Mouse (Mus musculus) heart, embryonic 10.5 days (tissue): ENCODE results near the gene Zan. TPM values are rescaled to one million over a fixed set of nuclear protein-coding genes. Genes with fewer than 3 reads are reported as not detected.
"Not testable (repeated sequence)": the region's sequence is repeated elsewhere in the genome, so short reads cannot be mapped to it uniquely, and the experiment has no call there.

ENCODE experiments used
- DNase-seq: peaks from one replicate; pipeline ENCODE4 v3.0.0-alpha.2; 2017; ENCODE audit warnings: low spot score
- H3K27ac ChIP-seq: fragments of 300-500 bp; sonication (generic); 2 replicates; pipeline ENCODE4 v1.5.1; 2016; ENCODE audit warnings: mild to moderate bottlenecking
- H3K27me3 ChIP-seq: fragments of 300-500 bp; sonication (generic); 2 replicates; pipeline ENCODE4 v1.6.1; 2016; ENCODE audit warnings: mild to moderate bottlenecking; ENCODE audit not compliant: poor library complexity, insufficient read depth, severe bottlenecking
- H3K36me3 ChIP-seq: fragments of 300-500 bp; sonication (generic); 2 replicates; pipeline ENCODE4 v1.6.1; 2016; ENCODE audit warnings: mild to moderate bottlenecking, moderate library complexity
- H3K4me1 ChIP-seq: fragments of 300-500 bp; sonication (generic); 2 replicates; pipeline ENCODE4 v1.6.1; 2016; ENCODE audit warnings: mild to moderate bottlenecking
- H3K4me3 ChIP-seq: fragments of 300-500 bp; sonication (generic); 2 replicates; pipeline ENCODE4 v1.5.1; 2016; ENCODE audit warnings: mild to moderate bottlenecking, moderate library complexity
- H3K9me3 ChIP-seq: fragments of 300-500 bp; sonication (generic); 2 replicates; pipeline ENCODE4 v1.6.1; 2016; ENCODE audit warnings: mild to moderate bottlenecking, moderate library complexity
- WGBS: fragments of 180-500 bp; shearing (Covaris S2); methylation state at CpG from one replicate; pipeline ENCODE4 v1.1.7; 2016; 5-methylcytosine and 5-hydroxymethylcytosine counted together
- polyA plus RNA-seq: library from polyadenylated mRNA; unstranded; fragments of >200 nt; fragmentation: Nextera tagmentation; extraction: Ambion mirVana; gene quantifications from 2 replicates; pipeline ENCODE4 v1.2.1, GENCODE M21; 2016

Gene Zan
- polyA plus RNA-seq, 1 experiment from 2014 or later = 0.25 TPM

GRCm38 (mm10) chr5:137430402-137430801 lies 46.5 kb downstream of the Zan start:
- H3K36me3 ChIP-seq, H3K27ac ChIP-seq, H3K4me1 ChIP-seq, H3K9me3 ChIP-seq, DNase-seq, H3K27me3 ChIP-seq, H3K4me3 ChIP-seq: not testable (repeated sequence)
- 82% methylated on average over 4 of the region's 4 CpGs for WGBS

- no peak overlapping the region for H3K27ac ChIP-seq
- no peaks in the 10 kb centered on the region for H3K9me3 ChIP-seq
- H3K4me1 ChIP-seq = 0 out of 2 replicates have a peak, but pooled peaks cover 7% of the 10 kb centered on the region
- DNase-seq = no peak
- no peak overlapping the region for H3K4me3 ChIP-seq
- H3K36me3 ChIP-seq = no peaks in the 10 kb centered on the region
- 0 out of 2 replicates have a peak, but pooled peaks cover 7% of the 10 kb centered on the region for H3K27me3 ChIP-seq
- 66% methylated on average over 6 of the region's 6 CpGs for WGBS
These were observed 51.2 kb downstream of the Zan start for GRCm38 (mm10) chr5:137425648-137426047.

- Histone ChIP-seq H3K27me3 (peaks cover 4% of the 10 kb centered on the region; the same call in 1 of the 2 replicates), H3K4me3 (no peak overlapping the region), H3K4me1 (peaks cover 23% of the 10 kb centered on the region), H3K36me3 (no peaks in the 10 kb centered on the region), H3K27ac (no peak overlapping the region), H3K9me3 (no peaks in the 10 kb centered on the region)
- WGBS = 71% methylated on average over 4 of the region's 4 CpGs
- no peak for DNase-seq
These were observed 57.0 kb downstream of the Zan start for GRCm38 (mm10) chr5:137419841-137420240.

GRCm38 (mm10) chr5:137419105-137419504 lies 57.8 kb downstream of the Zan start:
- no peak for DNase-seq
- H3K27ac ChIP-seq = no peak overlapping the region
- H3K4me3 ChIP-seq = no peak overlapping the region
- WGBS = 69% methylated on average over 9 of the region's 9 CpGs
- no peaks in the 10 kb centered on the region for H3K9me3 ChIP-seq
- no peaks in the 10 kb centered on the region for H3K36me3 ChIP-seq
- peaks cover 4% of the 10 kb centered on the region; the same call in 1 of the 2 replicates for H3K27me3 ChIP-seq
- H3K4me1 ChIP-seq = peaks cover 23% of the 10 kb centered on the region

GRCm38 (mm10) chr5:137414253-137414652 lies 62.6 kb downstream of the Zan start:
- Histone ChIP-seq H3K4me1 (peaks cover 24% of the 10 kb centered on the region), H3K27ac (no peak overlapping the region), H3K36me3 (no peaks in the 10 kb centered on the region), H3K9me3 (no peaks in the 10 kb centered on the region), H3K4me3 (no peak overlapping the region), H3K27me3 (0 out of 2 replicates have a peak, but pooled peaks cover 3% of the 10 kb centered on the region)
- DNase-seq = no peak
- 40% methylated on average over 5 of the region's 5 CpGs for WGBS

- no peak overlapping the region for H3K4me3 ChIP-seq
- H3K36me3 ChIP-seq = no peaks in the 10 kb centered on the region
- H3K9me3 ChIP-seq = no peaks in the 10 kb centered on the region
- 0 out of 2 replicates have a peak, but pooled peaks cover 3% of the 10 kb centered on the region for H3K27me3 ChIP-seq
- DNase-seq = no peak
- H3K4me1 ChIP-seq = peaks cover 27% of the 10 kb centered on the region
- WGBS = 68% methylated on average over 8 of the region's 8 CpGs
- H3K27ac ChIP-seq = no peak overlapping the region
These were observed 65.6 kb downstream of the Zan start for GRCm38 (mm10) chr5:137411235-137411634.

GRCm38 (mm10) chr5:137410549-137410948 lies 66.3 kb downstream of the Zan start:
- WGBS = 90% methylated on average over 3 of the region's 3 CpGs
- H3K27me3 ChIP-seq = 0 out of 2 replicates have a peak, but pooled peaks cover 3% of the 10 kb centered on the region

GRCm38 (mm10) chr5:137410066-137410465 lies 66.8 kb downstream of the Zan start:
- H3K36me3 ChIP-seq = no peaks in the 10 kb centered on the region
- 0 out of 2 replicates have a peak, but pooled peaks cover 3% of the 10 kb centered on the region for H3K27me3 ChIP-seq
- no peaks in the 10 kb centered on the region for H3K9me3 ChIP-seq
- no peak overlapping the region for H3K4me3 ChIP-seq
- WGBS = 74% methylated on average over 3 of the region's 3 CpGs
- H3K27ac ChIP-seq = no peak overlapping the region
- no peak for DNase-seq
- H3K4me1 ChIP-seq = peaks cover 27% of the 10 kb centered on the region

More at GRCm38 (mm10) chr5:137410549-137410948, 66.3 kb downstream of the Zan start:
- Histone ChIP-seq H3K36me3 (no peaks in the 10 kb centered on the region), H3K27ac (no peak overlapping the region), H3K9me3 (no peaks in the 10 kb centered on the region), H3K4me3 (no peak overlapping the region), H3K4me1 (peaks cover 27% of the 10 kb centered on the region)
- DNase-seq = no peak

GRCm38 (mm10) chr5:137409451-137409850 lies 67.4 kb downstream of the Zan start:
- Histone ChIP-seq H3K4me1 (peaks cover 27% of the 10 kb centered on the region), H3K9me3 (no peaks in the 10 kb centered on the region), H3K27ac (no peak overlapping the region), H3K4me3 (no peak overlapping the region), H3K36me3 (no peaks in the 10 kb centered on the region), H3K27me3 (0 out of 2 replicates have a peak, but pooled peaks cover 3% of the 10 kb centered on the region)
- DNase-seq = no peak
- WGBS = 62% methylated on average over 6 of the region's 6 CpGs

- H3K27me3 ChIP-seq = no peaks in the 10 kb centered on the region
- 79% methylated on average over 2 of the region's 2 CpGs for WGBS
- peaks cover 15% of the 10 kb centered on the region for H3K4me1 ChIP-seq
- H3K36me3 ChIP-seq = no peaks in the 10 kb centered on the region
- no peak for DNase-seq
- no peak overlapping the region for H3K27ac ChIP-seq
- no peaks in the 10 kb centered on the region for H3K9me3 ChIP-seq
- H3K4me3 ChIP-seq = no peak overlapping the region
These were observed 72.8 kb downstream of the Zan start for GRCm38 (mm10) chr5:137404081-137404480.

GRCm38 (mm10) chr5:137394456-137394855 lies 82.4 kb downstream of the Zan start:
- Histone ChIP-seq H3K9me3 (no peaks in the 10 kb centered on the region), H3K36me3 (no peaks in the 10 kb centered on the region), H3K4me1 (no peaks in the 10 kb centered on the region), H3K27me3 (peaks cover 40% of the 10 kb centered on the region; the same call in 1 of the 2 replicates), H3K27ac (no peak overlapping the region), H3K4me3 (no peak overlapping the region)
- 43% methylated on average over 7 of the region's 7 CpGs for WGBS
- DNase-seq = no peak

GRCm38 (mm10) chr5:137391641-137392040 lies 85.2 kb downstream of the Zan start:
- Histone ChIP-seq H3K4me1 (no peaks in the 10 kb centered on the region), H3K27ac (no peak overlapping the region; the same call in 1 of the 2 replicates), H3K27me3 (peaks cover 36% of the 10 kb centered on the region; the same call in 1 of the 2 replicates), H3K4me3 (no peak overlapping the region), H3K36me3 (no peaks in the 10 kb centered on the region), H3K9me3 (no peaks in the 10 kb centered on the region)
- DNase-seq = no peak
- WGBS = 72% methylated on average over 8 of the region's 8 CpGs

GRCm38 (mm10) chr5:137386712-137387111 lies 90.2 kb downstream of the Zan start:
- WGBS = 84% methylated on average over 7 of the region's 7 CpGs
- Histone ChIP-seq H3K27ac (no peak overlapping the region), H3K36me3 (no peaks in the 10 kb centered on the region), H3K27me3 (peaks cover 3% of the 10 kb centered on the region; the same call in 1 of the 2 replicates), H3K4me1 (no peaks in the 10 kb centered on the region), H3K9me3 (no peaks in the 10 kb centered on the region), H3K4me3 (no peak overlapping the region)
- no peak for DNase-seq

- 81% methylated on average over 7 of the region's 7 CpGs for WGBS
- H3K36me3 ChIP-seq = no peaks in the 10 kb centered on the region
- H3K4me3 ChIP-seq = no peak overlapping the region
- H3K27ac ChIP-seq = no peak overlapping the region
- H3K9me3 ChIP-seq = no peaks in the 10 kb centered on the region
- no peak for DNase-seq
- peaks cover 5% of the 10 kb centered on the region; the same call in 1 of the 2 replicates for H3K4me1 ChIP-seq
- H3K27me3 ChIP-seq = no peaks in the 10 kb centered on the region
These were observed 93.4 kb downstream of the Zan start for GRCm38 (mm10) chr5:137383441-137383840.
